Mouse (Mus musculus): Measurements from ENCODE around the gene Runx3. TPM values are rescaled to one million over a fixed set of nuclear protein-coding genes. Genes with fewer than 3 reads are reported as not detected.

The Runx3 gene
- polyA plus RNA-seq, 1 experiment, result 8.8 TPM

GRCm38 (mm10) chr4:135150031-135150801 lies 29.8 kb downstream of the Runx3 start:
- Histone ChIP-seq H3K4me3 (ENCODE audit: control insufficient read depth, low read depth, low read length) (no peak overlapping the region), H3K27me3 (ENCODE audit: control insufficient read depth, insufficient read depth, low read length) (peaks cover 3% of the 10 kb centered on the region; the same call in 1 of the 2 replicates), H3K36me3 (ENCODE audit: control insufficient read depth, insufficient read depth, low read length) (no peaks in the 10 kb centered on the region), H3K27ac (ENCODE audit: control insufficient read depth, insufficient read depth, low read depth, low read length) (no peak overlapping the region), H3K4me1 (ENCODE audit: control insufficient read depth, insufficient read depth, low read length) (peaks cover 24% of the 10 kb centered on the region)
- TF ChIP-seq CTCF (IDR thresholded peaks at IDR 0.05; ENCODE audit: control insufficient read depth, insufficient read depth, insufficient replicate concordance, low read depth, low read length) (peak; percentile 89; the same call in 1 of the 2 replicates), POLR2A (IDR thresholded peaks at IDR 0.05; ENCODE audit: control insufficient read depth, low read depth, low read length) (no peak)

GRCm38 (mm10) chr4:135151111-135151987 lies 30.9 kb downstream of the Runx3 start:
- Histone ChIP-seq H3K27me3 (ENCODE audit: control insufficient read depth, insufficient read depth, low read length) (peaks cover 3% of the 10 kb centered on the region; the same call in 1 of the 2 replicates), H3K4me1 (ENCODE audit: control insufficient read depth, insufficient read depth, low read length) (peaks cover 24% of the 10 kb centered on the region), H3K27ac (ENCODE audit: control insufficient read depth, insufficient read depth, low read depth, low read length) (no peak overlapping the region), H3K4me3 (ENCODE audit: control insufficient read depth, low read depth, low read length) (no peak overlapping the region), H3K36me3 (ENCODE audit: control insufficient read depth, insufficient read depth, low read length) (no peaks in the 10 kb centered on the region)
- TF ChIP-seq CTCF (IDR thresholded peaks at IDR 0.05; ENCODE audit: control insufficient read depth, insufficient read depth, insufficient replicate concordance, low read depth, low read length), result no peak
- TF ChIP-seq POLR2A (IDR thresholded peaks at IDR 0.05; ENCODE audit: control insufficient read depth, low read depth, low read length), result no peak

- Histone ChIP-seq H3K4me3 (ENCODE audit: control insufficient read depth, low read depth, low read length) (peak overlapping the region; percentile 62), H3K36me3 (ENCODE audit: control insufficient read depth, insufficient read depth, low read length) (no peaks in the 10 kb centered on the region), H3K27me3 (ENCODE audit: control insufficient read depth, insufficient read depth, low read length) (peaks cover 3% of the 10 kb centered on the region; the same call in 1 of the 2 replicates), H3K27ac (ENCODE audit: control insufficient read depth, insufficient read depth, low read depth, low read length) (no peak overlapping the region), H3K4me1 (ENCODE audit: control insufficient read depth, insufficient read depth, low read length) (peaks cover 24% of the 10 kb centered on the region)
- TF ChIP-seq CTCF (IDR thresholded peaks at IDR 0.05; ENCODE audit: control insufficient read depth, insufficient read depth, insufficient replicate concordance, low read depth, low read length), result no peak
- TF ChIP-seq POLR2A (IDR thresholded peaks at IDR 0.05; ENCODE audit: control insufficient read depth, low read depth, low read length), result no peak
These were observed 31.6 kb downstream of the Runx3 start for GRCm38 (mm10) chr4:135151988-135152594.

- H3K27me3 ChIP-seq (ENCODE audit: control insufficient read depth, insufficient read depth, low read length), result peaks cover 3% of the 10 kb centered on the region; the same call in 1 of the 2 replicates
These were observed 32.4 kb downstream of the Runx3 start for GRCm38 (mm10) chr4:135152834-135153259.

GRCm38 (mm10) chr4:135153260-135154088 lies 33.0 kb downstream of the Runx3 start:
- no peaks in the 10 kb centered on the region for H3K36me3 ChIP-seq (ENCODE audit: control insufficient read depth, insufficient read depth, low read length)
- H3K4me3 ChIP-seq (ENCODE audit: control insufficient read depth, low read depth, low read length), result peak overlapping the region; percentile 71
- peaks cover 24% of the 10 kb centered on the region for H3K4me1 ChIP-seq (ENCODE audit: control insufficient read depth, insufficient read depth, low read length)
- peaks cover 3% of the 10 kb centered on the region; the same call in 1 of the 2 replicates for H3K27me3 ChIP-seq (ENCODE audit: control insufficient read depth, insufficient read depth, low read length)
- TF ChIP-seq POLR2A (IDR thresholded peaks at IDR 0.05; ENCODE audit: control insufficient read depth, low read depth, low read length) (no peak), CTCF (IDR thresholded peaks at IDR 0.05; ENCODE audit: control insufficient read depth, insufficient read depth, insufficient replicate concordance, low read depth, low read length) (no peak)
- no peak overlapping the region; the same call in 1 of the 2 replicates for H3K27ac ChIP-seq (ENCODE audit: control insufficient read depth, insufficient read depth, low read depth, low read length)

More at GRCm38 (mm10) chr4:135152834-135153259, 32.4 kb downstream of the Runx3 start:
- Histone ChIP-seq H3K4me1 (ENCODE audit: control insufficient read depth, insufficient read depth, low read length) (peaks cover 24% of the 10 kb centered on the region), H3K27ac (ENCODE audit: control insufficient read depth, insufficient read depth, low read depth, low read length) (no peak overlapping the region; the same call in 1 of the 2 replicates), H3K36me3 (ENCODE audit: control insufficient read depth, insufficient read depth, low read length) (no peaks in the 10 kb centered on the region), H3K4me3 (ENCODE audit: control insufficient read depth, low read depth, low read length) (peak overlapping the region; percentile 71)
- TF ChIP-seq POLR2A (IDR thresholded peaks at IDR 0.05; ENCODE audit: control insufficient read depth, low read depth, low read length) (no peak), CTCF (IDR thresholded peaks at IDR 0.05; ENCODE audit: control insufficient read depth, insufficient read depth, insufficient replicate concordance, low read depth, low read length) (no peak)

Data from testis, adult 2 months (tissue).